Mouse (Mus musculus): ENCODE measurements around the gene Rsg1. TPM values are rescaled to one million over a fixed set of nuclear protein-coding genes. Genes with fewer than 3 reads are reported as not detected.

Rsg1 gene
- polyA plus RNA-seq, 1 experiment from 2014 or later, result 5.0 TPM

DNA sequence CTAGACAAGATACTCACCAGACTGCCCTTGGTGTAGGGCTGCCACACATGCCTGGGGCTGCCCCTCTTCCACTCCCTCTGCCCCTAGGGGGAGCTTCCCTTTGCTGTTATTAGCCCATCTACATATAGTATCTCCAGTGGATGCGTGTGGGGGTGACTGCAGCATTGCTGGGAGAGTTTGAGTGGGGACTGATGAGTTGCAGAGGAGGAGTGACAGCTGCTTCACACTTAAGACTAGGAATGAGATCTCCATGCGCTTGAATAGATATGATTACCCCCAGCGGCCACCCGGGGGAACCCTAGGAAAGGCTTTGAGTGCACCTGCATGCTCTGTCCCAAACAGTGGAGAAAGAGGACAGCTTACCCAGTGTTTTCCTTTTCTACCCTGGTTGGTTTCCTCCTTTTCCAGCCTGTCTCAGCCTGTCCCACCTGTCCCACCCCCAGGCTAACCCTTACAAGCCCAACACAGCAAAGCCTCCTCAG is 9.1 kb upstream of the Rsg1 start:
- H3K9ac ChIP-seq (ENCODE audit: low read depth, low read length), result no peak overlapping the region
- no peaks in the 10 kb centered on the region for H3K27me3 ChIP-seq (ENCODE audit: control insufficient read depth, insufficient read depth, low read length)
- no peak overlapping the region for H3K4me2 ChIP-seq (replicated peaks; ENCODE audit: low read depth, low read length)
- H3K9me3 ChIP-seq (ENCODE audit: control insufficient read depth, low read length), result no peaks in the 10 kb centered on the region
- ATAC-seq (ENCODE audit: low FRiP score, low TSS enrichment), result peak; percentile 52
- no peak overlapping the region for H3K4me3 ChIP-seq (ENCODE audit: low read length)
- H3K27ac ChIP-seq (ENCODE audit: low read depth, low read length), result no peak overlapping the region
- H3K36me3 ChIP-seq (ENCODE audit: control insufficient read depth, insufficient read depth, low read length), result peaks cover 30% of the 10 kb centered on the region
- no peaks in the 10 kb centered on the region for H3K4me1 ChIP-seq (ENCODE audit: control insufficient read depth, insufficient read depth, low read length)
- WGBS, result 76% methylated on average over 4 of the region's 4 CpGs

DNA sequence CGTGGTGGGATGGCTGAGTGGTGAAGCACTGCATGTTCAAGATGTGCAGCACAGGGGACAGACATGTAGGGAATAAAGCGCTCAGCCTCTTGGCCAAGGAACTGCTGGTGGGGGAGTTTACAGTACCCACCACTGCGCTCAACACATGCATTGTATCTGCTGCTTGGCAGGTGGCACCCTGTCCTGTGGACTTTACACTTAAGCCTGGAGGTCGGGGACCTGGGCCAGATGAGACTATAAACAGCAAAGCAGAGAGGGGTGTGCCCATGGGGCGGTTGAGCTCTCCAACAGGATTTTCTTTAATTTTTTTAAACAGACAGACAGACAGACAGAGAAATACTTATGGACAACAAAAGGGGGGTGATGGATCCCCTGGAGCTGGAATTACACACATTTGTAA is 6.7 kb upstream of the Rsg1 start:
- H3K27me3 ChIP-seq (ENCODE audit: control insufficient read depth, insufficient read depth, low read length), result no peaks in the 10 kb centered on the region
- H3K36me3 ChIP-seq (ENCODE audit: control insufficient read depth, insufficient read depth, low read length), result peaks cover 7% of the 10 kb centered on the region; the same call in 1 of the 2 replicates
- H3K4me1 ChIP-seq (ENCODE audit: control insufficient read depth, insufficient read depth, low read length), result no peaks in the 10 kb centered on the region
- 90% methylated on average over 5 of the region's 5 CpGs for WGBS
- H3K9ac ChIP-seq (ENCODE audit: low read depth, low read length), result no peak overlapping the region
- no peak for ATAC-seq (ENCODE audit: low FRiP score, low TSS enrichment)
- no peaks in the 10 kb centered on the region for H3K9me3 ChIP-seq (ENCODE audit: control insufficient read depth, low read length)
- H3K4me3 ChIP-seq (ENCODE audit: low read length), result no peak overlapping the region
- no peak overlapping the region for H3K4me2 ChIP-seq (replicated peaks; ENCODE audit: low read depth, low read length)
- no peak overlapping the region for H3K27ac ChIP-seq (ENCODE audit: low read depth, low read length)

GRCm38 (mm10) chr4:141210524-141211219 is 3.1 kb upstream of the Rsg1 start:
- peak overlapping the region; percentile 55; the same call in 1 of the 2 replicates for H3K27ac ChIP-seq (ENCODE audit: low read depth, low read length)
- no peaks in the 10 kb centered on the region for H3K4me1 ChIP-seq (ENCODE audit: control insufficient read depth, insufficient read depth, low read length)
- no peaks in the 10 kb centered on the region for H3K27me3 ChIP-seq (ENCODE audit: control insufficient read depth, insufficient read depth, low read length)
- peak overlapping the region; percentile 25; the same call in 1 of the 2 replicates for H3K9ac ChIP-seq (ENCODE audit: low read depth, low read length)
- no peaks in the 10 kb centered on the region for H3K36me3 ChIP-seq (ENCODE audit: control insufficient read depth, insufficient read depth, low read length)
- H3K4me2 ChIP-seq (replicated peaks; ENCODE audit: low read depth, low read length), result peak overlapping the region; percentile 41
- WGBS, result 73% methylated on average over 14 of the region's 14 CpGs
- peak; percentile 24 for ATAC-seq (ENCODE audit: low FRiP score, low TSS enrichment)
- H3K4me3 ChIP-seq (ENCODE audit: low read length), result peak overlapping the region; percentile 29
- no peaks in the 10 kb centered on the region for H3K9me3 ChIP-seq (ENCODE audit: control insufficient read depth, low read length)

DNA sequence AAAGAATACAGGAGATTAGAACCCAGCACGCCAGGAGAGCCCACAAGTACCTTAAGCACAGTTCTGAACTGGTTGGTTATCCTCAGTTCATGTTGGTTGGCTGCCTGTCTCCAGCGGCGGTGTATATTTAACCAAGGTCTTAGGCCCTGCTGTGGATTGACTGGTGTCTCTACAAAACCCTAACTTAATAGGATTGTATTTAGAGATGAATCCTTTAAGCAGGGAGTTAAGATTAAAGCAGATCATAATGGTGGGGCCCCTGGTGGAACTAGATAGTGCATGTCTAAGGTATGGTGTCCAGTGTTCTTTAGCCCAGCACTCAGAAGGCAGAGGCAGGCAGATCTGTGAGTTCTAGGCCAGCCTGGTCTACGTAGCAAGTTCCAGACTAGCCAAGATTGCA is 2.1 kb upstream of the Rsg1 start:
- WGBS, result 98% methylated on average over 4 of the region's 4 CpGs
- Histone ChIP-seq H3K27me3 (ENCODE audit: control insufficient read depth, insufficient read depth, low read length) (no peaks in the 10 kb centered on the region), H3K9ac (ENCODE audit: low read depth, low read length) (no peak overlapping the region), H3K4me3 (ENCODE audit: low read length) (no peak overlapping the region), H3K4me1 (ENCODE audit: control insufficient read depth, insufficient read depth, low read length) (no peaks in the 10 kb centered on the region), H3K9me3 (ENCODE audit: control insufficient read depth, low read length) (no peaks in the 10 kb centered on the region), H3K27ac (ENCODE audit: low read depth, low read length) (no peak overlapping the region), H3K4me2 (replicated peaks; ENCODE audit: low read depth, low read length) (no peak overlapping the region), H3K36me3 (ENCODE audit: control insufficient read depth, insufficient read depth, low read length) (no peaks in the 10 kb centered on the region)
- ATAC-seq (ENCODE audit: low FRiP score, low TSS enrichment), result no peak

DNA sequence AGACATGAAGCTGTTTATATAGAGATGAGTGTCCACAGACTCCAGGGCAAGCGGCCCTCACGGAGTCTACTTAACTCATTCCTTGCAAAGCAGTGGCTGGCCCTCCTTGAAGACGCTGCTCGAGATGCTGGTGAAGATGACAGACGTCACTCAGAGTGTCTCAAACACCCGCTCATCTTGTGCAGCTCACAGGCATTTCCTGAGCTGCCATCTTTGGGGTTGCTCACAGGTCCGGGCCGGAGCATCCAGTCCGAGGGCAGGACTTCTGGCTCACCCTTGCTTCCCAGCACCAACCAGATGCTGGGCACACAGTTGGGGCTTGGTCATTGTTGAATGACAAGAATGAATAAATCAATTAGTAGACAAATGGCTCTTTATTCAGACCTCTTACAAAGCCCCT is 864 bp upstream of the Rsg1 start:
- no peaks in the 10 kb centered on the region for H3K27me3 ChIP-seq (ENCODE audit: control insufficient read depth, insufficient read depth, low read length)
- H3K4me1 ChIP-seq (ENCODE audit: control insufficient read depth, insufficient read depth, low read length), result no peaks in the 10 kb centered on the region
- no peak overlapping the region for H3K9ac ChIP-seq (ENCODE audit: low read depth, low read length)
- 92% methylated on average over 9 of the region's 9 CpGs for WGBS
- H3K4me2 ChIP-seq (replicated peaks; ENCODE audit: low read depth, low read length), result peak overlapping the region; percentile 93; the same call in 1 of the 2 replicates
- H3K9me3 ChIP-seq (ENCODE audit: control insufficient read depth, low read length), result no peaks in the 10 kb centered on the region
- ATAC-seq (ENCODE audit: low FRiP score, low TSS enrichment), result no peak
- no peaks in the 10 kb centered on the region; the same call in 1 of the 2 replicates for H3K36me3 ChIP-seq (ENCODE audit: control insufficient read depth, insufficient read depth, low read length)
- no peak overlapping the region for H3K4me3 ChIP-seq (ENCODE audit: low read length)
- H3K27ac ChIP-seq (ENCODE audit: low read depth, low read length), result no peak overlapping the region

DNA sequence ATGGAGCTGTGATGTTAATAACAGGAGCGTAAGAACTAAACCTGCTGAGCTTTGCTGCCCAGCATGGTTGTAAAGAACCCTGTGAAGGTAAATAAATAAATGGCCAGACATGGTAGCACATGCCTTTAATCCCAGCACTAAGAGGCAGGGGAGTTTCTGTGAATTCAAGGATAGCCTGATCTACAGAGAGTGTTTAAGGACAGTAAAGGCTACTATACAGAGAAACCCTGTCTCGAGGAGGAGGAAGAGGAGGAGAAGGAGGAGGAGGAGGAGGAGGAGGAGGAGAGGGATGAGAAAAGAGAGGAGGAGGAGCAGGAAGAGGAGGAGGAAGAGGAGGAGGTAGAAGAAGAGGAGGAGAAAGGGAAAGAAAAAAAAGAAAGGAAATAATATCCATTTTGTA is 414 bp upstream of the Rsg1 start:
- Histone ChIP-seq H3K9ac (ENCODE audit: low read depth, low read length) (peak overlapping the region; percentile 42; the same call in 1 of the 2 replicates), H3K27ac (ENCODE audit: low read depth, low read length) (peak overlapping the region; percentile 42; the same call in 1 of the 2 replicates), H3K36me3 (ENCODE audit: control insufficient read depth, insufficient read depth, low read length) (peaks cover 3% of the 10 kb centered on the region; the same call in 1 of the 2 replicates), H3K27me3 (ENCODE audit: control insufficient read depth, insufficient read depth, low read length) (no peaks in the 10 kb centered on the region), H3K9me3 (ENCODE audit: control insufficient read depth, low read length) (no peaks in the 10 kb centered on the region), H3K4me3 (ENCODE audit: low read length) (peak overlapping the region; percentile 42), H3K4me1 (ENCODE audit: control insufficient read depth, insufficient read depth, low read length) (no peaks in the 10 kb centered on the region), H3K4me2 (replicated peaks; ENCODE audit: low read depth, low read length) (peak overlapping the region; percentile 93)
- WGBS, result 45% methylated on average over 2 of the region's 2 CpGs
- ATAC-seq (ENCODE audit: low FRiP score, low TSS enrichment), result no peak

DNA sequence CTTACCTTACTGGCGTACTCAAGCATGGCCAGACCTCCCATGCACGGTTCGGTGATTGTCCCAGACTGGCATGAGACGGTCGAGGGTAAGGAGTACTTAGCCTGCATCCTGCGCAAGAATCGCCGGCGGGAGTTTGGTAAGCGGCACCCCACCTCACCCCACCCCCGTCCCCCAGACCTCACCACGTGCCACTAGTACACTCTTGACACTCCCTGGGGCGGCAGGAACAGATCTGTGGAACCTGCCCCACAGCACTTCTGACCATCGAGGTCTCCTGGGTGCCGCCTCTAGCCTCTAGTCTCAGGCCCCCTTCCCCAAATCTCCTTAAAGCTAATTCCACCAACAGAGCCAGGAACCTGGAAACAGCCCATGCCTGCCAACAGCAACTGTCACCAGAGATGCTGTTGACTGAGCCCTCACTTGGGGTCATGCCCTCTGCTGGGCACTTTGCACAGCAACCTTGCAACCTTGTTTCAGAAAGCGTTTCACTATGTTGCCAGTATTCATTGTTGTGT is 638 bp downstream of the Rsg1 start:
- no peaks in the 10 kb centered on the region for H3K9me3 ChIP-seq (ENCODE audit: control insufficient read depth, low read length)
- H3K4me1 ChIP-seq (ENCODE audit: control insufficient read depth, insufficient read depth, low read length), result no peaks in the 10 kb centered on the region
- ATAC-seq (ENCODE audit: low FRiP score, low TSS enrichment), result peak; percentile 55; the same call in 1 of the 2 replicates
- H3K36me3 ChIP-seq (ENCODE audit: control insufficient read depth, insufficient read depth, low read length), result peaks cover 6% of the 10 kb centered on the region; the same call in 1 of the 2 replicates
- H3K27ac ChIP-seq (ENCODE audit: low read depth, low read length), result no peak overlapping the region
- H3K9ac ChIP-seq (ENCODE audit: low read depth, low read length), result peak overlapping the region; percentile 60
- H3K27me3 ChIP-seq (ENCODE audit: control insufficient read depth, insufficient read depth, low read length), result no peaks in the 10 kb centered on the region
- WGBS, result 2% methylated on average over 16 of the region's 16 CpGs
- peak overlapping the region; percentile 93 for H3K4me2 ChIP-seq (replicated peaks; ENCODE audit: low read depth, low read length)
- peak overlapping the region; percentile 42 for H3K4me3 ChIP-seq (ENCODE audit: low read length)

DNA sequence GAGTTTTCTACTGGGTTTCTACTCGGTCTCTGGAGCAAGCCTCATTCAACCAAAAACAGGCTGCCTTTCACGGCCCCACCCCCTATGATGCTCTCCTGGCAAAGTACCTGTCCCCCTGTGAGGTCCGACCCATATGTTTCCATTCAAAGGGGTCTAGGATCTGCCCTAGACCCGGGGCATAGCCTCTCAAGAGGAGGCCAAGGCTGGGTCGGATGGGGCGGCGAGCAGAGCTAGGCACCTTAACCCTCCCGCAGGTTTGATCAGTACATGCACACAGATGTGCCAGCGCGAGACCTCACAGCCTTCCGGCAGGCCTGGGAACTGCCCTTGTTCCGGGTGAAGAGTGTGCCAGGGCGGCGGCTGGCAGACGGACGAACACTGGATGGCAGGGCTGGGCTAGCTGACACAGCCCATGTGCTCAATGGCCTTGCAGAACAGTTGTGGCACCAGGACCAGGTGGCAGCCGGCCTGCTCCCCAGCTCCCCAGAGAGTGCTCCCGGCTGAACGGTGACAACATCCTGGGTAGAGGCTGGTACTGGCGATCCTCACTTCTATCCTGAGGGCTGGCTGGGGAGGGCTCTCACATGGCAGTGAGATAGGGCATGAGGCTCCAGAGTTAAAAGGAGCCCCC is 5.9 kb downstream of the Rsg1 start:
- Histone ChIP-seq H3K9ac (ENCODE audit: low read depth, low read length) (no peak overlapping the region), H3K27ac (ENCODE audit: low read depth, low read length) (no peak overlapping the region), H3K4me3 (ENCODE audit: low read length) (no peak overlapping the region), H3K27me3 (ENCODE audit: control insufficient read depth, insufficient read depth, low read length) (no peaks in the 10 kb centered on the region), H3K4me2 (replicated peaks; ENCODE audit: low read depth, low read length) (no peak overlapping the region), H3K9me3 (ENCODE audit: control insufficient read depth, low read length) (no peaks in the 10 kb centered on the region), H3K4me1 (ENCODE audit: control insufficient read depth, insufficient read depth, low read length) (no peaks in the 10 kb centered on the region), H3K36me3 (ENCODE audit: control insufficient read depth, insufficient read depth, low read length) (peaks cover 11% of the 10 kb centered on the region; the same call in 1 of the 2 replicates)
- ATAC-seq (ENCODE audit: low FRiP score, low TSS enrichment), result no peak
- 94% methylated on average over 20 of the region's 20 CpGs for WGBS

- Histone ChIP-seq H3K9ac (ENCODE audit: low read depth, low read length) (no peak overlapping the region), H3K36me3 (ENCODE audit: control insufficient read depth, insufficient read depth, low read length) (peaks cover 11% of the 10 kb centered on the region; the same call in 1 of the 2 replicates), H3K4me2 (replicated peaks; ENCODE audit: low read depth, low read length) (no peak overlapping the region), H3K27me3 (ENCODE audit: control insufficient read depth, insufficient read depth, low read length) (no peaks in the 10 kb centered on the region), H3K9me3 (ENCODE audit: control insufficient read depth, low read length) (no peaks in the 10 kb centered on the region), H3K27ac (ENCODE audit: low read depth, low read length) (no peak overlapping the region), H3K4me1 (ENCODE audit: control insufficient read depth, insufficient read depth, low read length) (no peaks in the 10 kb centered on the region), H3K4me3 (ENCODE audit: low read length) (no peak overlapping the region)
- ATAC-seq (ENCODE audit: low FRiP score, low TSS enrichment), result no peak
- WGBS, result 76% methylated on average over 2 of the region's 2 CpGs
These were observed 8.1 kb downstream of the Rsg1 start for GRCm38 (mm10) chr4:141221848-141222247.
